Mouse (Mus musculus): ENCODE results near the gene Plek. TPM values are rescaled to one million over a fixed set of nuclear protein-coding genes. Genes with fewer than 3 reads are reported as not detected.

Plek gene
- polyA plus RNA-seq, 1 experiment: 72.7 TPM

DNA sequence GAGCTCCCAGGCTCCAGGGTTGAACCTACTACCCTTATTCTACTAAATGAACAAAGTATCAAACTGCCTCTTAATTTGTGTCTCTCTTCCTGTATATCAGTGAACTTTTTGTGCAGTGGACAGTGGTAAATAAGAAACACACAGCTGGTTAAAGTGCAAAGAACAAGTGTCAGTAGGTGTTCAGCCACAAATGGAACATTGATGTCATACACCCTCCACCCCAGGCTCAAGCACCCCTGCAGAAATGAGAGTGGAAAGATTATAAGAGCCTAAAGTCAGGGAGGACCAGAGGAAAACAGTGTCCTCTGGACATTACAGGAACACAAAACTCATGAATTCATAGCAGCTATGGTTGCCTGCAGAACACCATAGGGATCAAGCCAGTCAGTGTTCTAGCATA lies 55.4 kb downstream of the Plek start:
- peaks cover 3% of the 10 kb centered on the region for H3K4me1 ChIP-seq (ENCODE audit: control insufficient read depth, insufficient read depth, low read length)

DNA sequence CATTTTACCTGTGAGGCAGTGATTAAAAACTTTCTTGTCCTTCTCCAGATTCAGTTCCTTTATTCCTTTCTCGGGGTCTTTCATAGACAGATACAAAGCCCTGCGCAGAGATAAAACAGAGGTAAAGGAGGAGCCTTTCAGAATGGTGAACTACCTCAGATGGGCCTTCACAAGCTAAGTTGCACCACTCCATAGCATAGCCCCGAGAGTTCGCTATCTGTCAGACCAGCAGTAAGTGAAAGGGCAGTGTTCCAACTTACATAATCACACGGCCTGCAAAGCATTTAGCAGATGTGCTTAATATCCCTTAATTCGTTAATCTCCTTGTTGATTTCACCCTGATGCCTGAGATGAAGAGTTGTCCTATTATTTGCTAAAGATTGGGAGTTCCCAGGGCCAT lies 59.3 kb downstream of the Plek start:
- WGBS: 50% methylated on average over 6 of the region's 6 CpGs
- TF ChIP-seq POLR2A (IDR thresholded peaks at IDR 0.05; ENCODE audit: borderline replicate concordance, control insufficient read depth, low read depth, low read length): no peak
- no peak for TF ChIP-seq CTCF (IDR thresholded peaks at IDR 0.05; ENCODE audit: control insufficient read depth, insufficient read depth, low read length)
- H3K27ac ChIP-seq (ENCODE audit: control insufficient read depth, insufficient read depth, low read depth, low read length, poor library complexity): no peak overlapping the region
- H3K4me1 ChIP-seq (ENCODE audit: control insufficient read depth, insufficient read depth, low read length): no peaks in the 10 kb centered on the region; the same call in 1 of the 2 replicates
- H3K4me3 ChIP-seq (replicated peaks; ENCODE audit: control insufficient read depth, low read depth, low read length): no peak overlapping the region

More for the DNA sequence above, 55.4 kb downstream of the Plek start:
- Histone ChIP-seq H3K4me3 (replicated peaks; ENCODE audit: control insufficient read depth, low read depth, low read length) (no peak overlapping the region), H3K27ac (ENCODE audit: control insufficient read depth, insufficient read depth, low read depth, low read length, poor library complexity) (no peak overlapping the region)
- TF ChIP-seq CTCF (IDR thresholded peaks at IDR 0.05; ENCODE audit: control insufficient read depth, insufficient read depth, low read length): no peak
- no peak for TF ChIP-seq POLR2A (IDR thresholded peaks at IDR 0.05; ENCODE audit: borderline replicate concordance, control insufficient read depth, low read depth, low read length)

- 84% methylated on average over 5 of the region's 5 CpGs for WGBS
- H3K4me3 ChIP-seq (replicated peaks; ENCODE audit: control insufficient read depth, low read depth, low read length): no peak overlapping the region
- no peak for TF ChIP-seq CTCF (IDR thresholded peaks at IDR 0.05; ENCODE audit: control insufficient read depth, insufficient read depth, low read length)
- no peak for TF ChIP-seq POLR2A (IDR thresholded peaks at IDR 0.05; ENCODE audit: borderline replicate concordance, control insufficient read depth, low read depth, low read length)
- H3K4me1 ChIP-seq (ENCODE audit: control insufficient read depth, insufficient read depth, low read length): peaks cover 3% of the 10 kb centered on the region; the same call in 1 of the 2 replicates
- no peak overlapping the region for H3K27ac ChIP-seq (ENCODE audit: control insufficient read depth, insufficient read depth, low read depth, low read length, poor library complexity)
These were observed 62.3 kb downstream of the Plek start for GRCm38 (mm10) chr11:16989885-16990284.

DNA sequence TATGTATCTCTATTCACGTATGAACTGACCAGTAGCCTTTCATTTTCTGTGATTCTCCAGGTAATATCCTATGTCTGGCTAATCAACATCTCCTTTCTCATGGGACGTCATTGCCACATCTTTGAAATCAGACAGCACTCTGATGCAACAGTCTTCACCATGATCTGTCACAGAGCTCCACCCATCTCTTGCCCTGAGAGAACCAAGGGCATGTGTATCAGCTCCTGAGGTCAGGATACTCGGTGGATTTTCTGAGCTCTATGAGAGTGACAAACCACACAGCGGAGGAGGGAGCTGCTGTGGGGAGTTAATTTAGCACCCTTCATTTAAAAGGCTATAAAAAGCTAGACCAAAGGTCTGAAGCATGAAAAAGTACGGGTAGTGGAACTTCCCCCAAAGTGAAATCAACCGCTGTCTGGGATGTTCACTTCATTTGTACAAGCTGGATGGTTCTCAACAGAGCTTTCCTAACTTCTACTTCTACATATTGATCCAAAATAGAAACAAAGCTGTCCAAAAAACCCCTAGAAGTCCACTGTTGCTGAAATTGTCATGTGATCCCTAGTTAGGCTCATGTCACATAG lies 64.3 kb downstream of the Plek start:
- TF ChIP-seq POLR2A (IDR thresholded peaks at IDR 0.05; ENCODE audit: borderline replicate concordance, control insufficient read depth, low read depth, low read length) (no peak), CTCF (IDR thresholded peaks at IDR 0.05; ENCODE audit: control insufficient read depth, insufficient read depth, low read length) (no peak)
- peaks cover 5% of the 10 kb centered on the region for H3K4me1 ChIP-seq (ENCODE audit: control insufficient read depth, insufficient read depth, low read length)
- H3K4me3 ChIP-seq (replicated peaks; ENCODE audit: control insufficient read depth, low read depth, low read length): no peak overlapping the region
- 24% methylated on average over 6 of the region's 6 CpGs for WGBS
- H3K27ac ChIP-seq (ENCODE audit: control insufficient read depth, insufficient read depth, low read depth, low read length, poor library complexity): no peak overlapping the region; the same call in 1 of the 2 replicates

GRCm38 (mm10) chr11:16986550-16987187 lies 65.5 kb downstream of the Plek start:
- H3K4me1 ChIP-seq (ENCODE audit: control insufficient read depth, insufficient read depth, low read length): peaks cover 5% of the 10 kb centered on the region
- 36% methylated on average over 7 of the region's 7 CpGs for WGBS

GRCm38 (mm10) chr11:16978161-16978707 lies 73.9 kb downstream of the Plek start:
- H3K27ac ChIP-seq (ENCODE audit: control insufficient read depth, insufficient read depth, low read depth, low read length, poor library complexity): peak overlapping the region; percentile 87; the same call in 1 of the 2 replicates
- TF ChIP-seq CTCF (IDR thresholded peaks at IDR 0.05; ENCODE audit: control insufficient read depth, insufficient read depth, low read length): no peak
- no peak for TF ChIP-seq POLR2A (IDR thresholded peaks at IDR 0.05; ENCODE audit: borderline replicate concordance, control insufficient read depth, low read depth, low read length)
- no peak overlapping the region for H3K4me3 ChIP-seq (replicated peaks; ENCODE audit: control insufficient read depth, low read depth, low read length)
- WGBS: 9% methylated on average over 5 of the region's 5 CpGs
- H3K4me1 ChIP-seq (ENCODE audit: control insufficient read depth, insufficient read depth, low read length): peaks cover 3% of the 10 kb centered on the region

More at GRCm38 (mm10) chr11:16986550-16987187, 65.5 kb downstream of the Plek start:
- Histone ChIP-seq H3K4me3 (replicated peaks; ENCODE audit: control insufficient read depth, low read depth, low read length) (no peak overlapping the region), H3K27ac (ENCODE audit: control insufficient read depth, insufficient read depth, low read depth, low read length, poor library complexity) (no peak overlapping the region)
- TF ChIP-seq CTCF (IDR thresholded peaks at IDR 0.05; ENCODE audit: control insufficient read depth, insufficient read depth, low read length) (no peak), POLR2A (IDR thresholded peaks at IDR 0.05; ENCODE audit: borderline replicate concordance, control insufficient read depth, low read depth, low read length) (no peak)

DNA sequence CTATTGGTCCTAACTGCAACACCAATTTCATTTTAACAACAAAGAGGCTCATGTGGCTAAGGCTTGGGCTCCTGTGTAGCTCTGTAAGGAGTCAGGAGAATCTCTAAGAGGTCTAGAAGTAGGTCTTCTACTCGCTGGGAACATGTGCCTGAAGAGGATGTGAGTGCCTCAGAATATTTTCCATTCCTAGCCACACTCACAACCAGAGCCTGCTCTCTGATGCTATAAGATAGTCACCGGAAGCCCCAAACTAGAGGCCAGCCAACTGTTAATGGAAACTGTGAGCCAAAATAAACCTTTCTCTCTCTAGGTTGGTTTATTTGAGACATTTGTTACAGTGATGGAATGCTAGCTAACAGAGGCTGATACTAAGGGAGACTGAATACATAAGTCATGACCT lies 74.6 kb downstream of the Plek start:
- no peak overlapping the region for H3K4me3 ChIP-seq (replicated peaks; ENCODE audit: control insufficient read depth, low read depth, low read length)
- WGBS: 20% methylated on average over 2 of the region's 2 CpGs

DNA sequence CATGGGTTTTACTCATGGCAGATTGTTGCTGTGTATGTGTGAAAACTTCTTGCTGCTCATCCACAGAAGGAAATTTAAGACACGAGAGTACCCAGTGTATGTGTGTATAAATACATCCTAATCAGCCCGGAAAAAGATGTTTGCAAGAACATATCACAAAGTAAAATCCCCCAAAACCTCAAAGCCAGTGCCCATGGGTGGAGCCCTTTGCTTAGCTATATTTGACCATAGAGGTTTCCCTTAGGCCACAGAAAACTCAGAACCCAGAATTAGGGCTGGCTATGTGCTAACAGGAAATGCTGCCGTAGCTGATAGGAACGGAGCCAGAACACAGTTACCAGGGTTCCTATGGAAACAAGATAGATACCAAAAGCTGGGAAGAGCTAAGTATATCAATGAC lies 75.2 kb downstream of the Plek start:
- no peak overlapping the region for H3K4me3 ChIP-seq (replicated peaks; ENCODE audit: control insufficient read depth, low read depth, low read length)
- H3K4me1 ChIP-seq (ENCODE audit: control insufficient read depth, insufficient read depth, low read length): peaks cover 2% of the 10 kb centered on the region
- no peak overlapping the region for H3K27ac ChIP-seq (ENCODE audit: control insufficient read depth, insufficient read depth, low read depth, low read length, poor library complexity)
- TF ChIP-seq CTCF (IDR thresholded peaks at IDR 0.05; ENCODE audit: control insufficient read depth, insufficient read depth, low read length): no peak
- WGBS: 4% methylated on average over 4 of the region's 4 CpGs

More for the DNA sequence above, 74.6 kb downstream of the Plek start:
- H3K4me1 ChIP-seq (ENCODE audit: control insufficient read depth, insufficient read depth, low read length): peaks cover 2% of the 10 kb centered on the region
- TF ChIP-seq POLR2A (IDR thresholded peaks at IDR 0.05; ENCODE audit: borderline replicate concordance, control insufficient read depth, low read depth, low read length) (no peak), CTCF (IDR thresholded peaks at IDR 0.05; ENCODE audit: control insufficient read depth, insufficient read depth, low read length) (no peak)
- peak overlapping the region; percentile 87 for H3K27ac ChIP-seq (ENCODE audit: control insufficient read depth, insufficient read depth, low read depth, low read length, poor library complexity)
